Mouse (Mus musculus) erythroid progenitor cell, adult 5-6 weeks (primary cell): ENCODE measurements around the gene Bcar3. TPM values are rescaled to one million over a fixed set of nuclear protein-coding genes. Genes with fewer than 3 reads are reported as not detected.

Experiments
- ATAC-seq: replicated peaks from 2 replicates; pipeline ENCODE4 v1.8.0; 2016; ENCODE audit warnings: moderate number of reproducible peaks, mild to moderate bottlenecking, moderate TSS enrichment, inconsistent platforms; ENCODE audit not compliant: poor library complexity, low FRiP score, severe bottlenecking
- total RNA-seq, 2 experiments: library from RNA; stranded (forward) in 1 of 2; stranded (reverse) in 1 of 2; fragments of 150-400 nt in 1 of 2; fragments of 186-747, 209-891 nt in 1 of 2; gene quantifications; 2 replicates each; pipeline versions ENCODE4 v1.2.3 to v1.2.4; 2015 to 2017; ENCODE audit warnings: low replicate concordance in 2 of 2

Bcar3 gene
- total RNA-seq, 2 experiments from 2014 or later = not detected

DNA sequence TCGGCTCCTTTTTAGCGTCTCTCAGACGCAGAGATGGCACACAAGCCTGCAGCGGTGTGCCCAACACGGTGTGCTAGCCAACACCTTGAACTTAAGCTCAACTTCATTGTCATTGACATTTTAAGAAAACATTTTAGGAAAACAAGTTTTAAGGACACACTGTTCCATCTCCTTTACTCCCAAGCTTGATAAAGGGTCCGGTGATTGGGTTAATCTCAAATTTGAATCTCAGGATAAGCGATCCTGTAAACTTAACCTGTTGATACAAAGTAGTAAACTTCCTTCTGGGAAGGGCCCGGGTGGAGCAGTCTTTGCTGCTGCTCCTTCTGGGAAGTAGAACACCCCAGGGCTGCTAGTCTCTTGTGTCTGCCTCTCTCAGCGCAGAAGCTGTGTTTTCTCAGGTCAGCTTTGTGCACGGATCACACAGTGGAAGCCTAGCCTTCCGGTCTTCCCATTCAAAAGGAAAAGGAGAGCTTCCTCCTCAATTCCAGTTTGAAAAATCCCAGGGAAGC, 179.6 kb downstream of the Bcar3 start:
- no peak for ATAC-seq

DNA sequence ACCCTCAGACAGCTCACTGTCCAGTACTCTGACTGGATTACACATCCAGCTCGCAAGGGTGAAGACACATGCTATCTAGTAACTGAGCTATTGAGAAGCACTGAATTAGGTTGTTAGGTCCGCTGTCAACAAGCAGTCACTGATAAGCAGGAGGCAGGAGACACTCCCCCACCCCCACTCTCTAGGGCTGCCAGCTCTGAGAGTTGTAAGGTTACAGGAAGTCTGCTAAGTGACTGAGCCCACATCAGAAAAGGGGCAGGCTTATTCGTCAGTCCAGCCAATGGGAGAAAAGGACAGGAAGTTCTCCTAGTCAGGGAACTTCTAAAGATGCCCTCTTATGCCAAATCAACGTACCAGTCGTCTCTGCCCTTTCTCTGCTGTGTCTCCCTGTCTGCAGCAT, 180.1 kb downstream of the Bcar3 start:
- ATAC-seq = no peak

DNA sequence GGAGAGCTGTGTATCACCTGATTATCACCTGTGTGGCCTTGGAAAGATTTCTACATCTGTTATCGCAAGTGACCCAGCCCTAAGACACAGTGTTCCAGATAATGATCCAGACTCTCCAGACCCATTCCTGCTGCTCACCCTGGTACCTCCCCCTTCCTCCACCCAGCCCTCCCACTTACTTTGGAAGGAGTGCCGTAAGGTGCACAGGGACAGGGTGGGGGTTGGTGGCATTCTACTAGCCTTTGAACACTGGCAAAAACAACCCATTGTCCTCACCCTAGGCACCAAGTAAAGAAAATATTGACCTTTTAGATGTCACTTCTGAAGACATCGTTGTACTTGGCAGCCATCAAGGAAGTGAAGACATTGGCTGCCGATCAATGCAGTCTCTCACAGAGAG, 180.9 kb downstream of the Bcar3 start:
- no peak for ATAC-seq

DNA sequence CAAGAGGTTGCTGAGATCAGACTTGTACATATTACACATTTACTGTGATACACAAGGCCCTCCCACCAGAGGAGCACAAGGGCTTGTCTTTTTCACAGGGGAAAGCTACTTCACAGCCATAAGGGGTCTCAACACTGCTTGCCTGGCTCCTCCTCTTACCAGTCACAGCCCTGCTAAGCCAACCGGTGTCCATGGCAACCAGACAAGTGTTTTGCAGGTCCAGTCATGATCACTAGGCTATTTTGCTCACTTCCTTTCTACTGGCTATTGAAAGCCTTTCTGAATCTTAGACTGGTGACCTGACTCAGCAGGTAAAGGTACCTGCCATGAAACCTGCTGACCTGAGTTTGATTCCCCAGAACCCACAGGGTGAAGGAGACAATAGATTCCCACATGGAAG, 181.8 kb downstream of the Bcar3 start:
- ATAC-seq = no peak

DNA sequence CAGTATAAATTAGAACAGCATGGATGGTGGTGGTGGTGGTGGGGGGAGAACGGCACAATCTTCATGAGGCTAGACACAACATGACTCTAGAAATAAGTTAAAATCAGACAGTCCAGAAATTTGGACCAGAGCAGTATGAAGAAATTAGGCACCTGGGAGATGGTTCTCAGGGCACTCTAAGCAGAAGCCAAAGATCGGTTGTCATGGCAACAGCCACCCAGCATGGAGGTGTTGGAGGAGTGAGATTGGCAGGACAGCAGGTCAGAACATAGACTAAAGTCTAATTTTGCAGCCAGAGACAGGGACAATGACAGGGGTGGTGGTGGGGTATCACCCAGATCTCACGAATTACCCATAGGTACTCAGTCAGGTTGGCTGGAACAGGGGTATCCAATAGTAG, 182.7 kb downstream of the Bcar3 start:
- no peak for ATAC-seq

DNA sequence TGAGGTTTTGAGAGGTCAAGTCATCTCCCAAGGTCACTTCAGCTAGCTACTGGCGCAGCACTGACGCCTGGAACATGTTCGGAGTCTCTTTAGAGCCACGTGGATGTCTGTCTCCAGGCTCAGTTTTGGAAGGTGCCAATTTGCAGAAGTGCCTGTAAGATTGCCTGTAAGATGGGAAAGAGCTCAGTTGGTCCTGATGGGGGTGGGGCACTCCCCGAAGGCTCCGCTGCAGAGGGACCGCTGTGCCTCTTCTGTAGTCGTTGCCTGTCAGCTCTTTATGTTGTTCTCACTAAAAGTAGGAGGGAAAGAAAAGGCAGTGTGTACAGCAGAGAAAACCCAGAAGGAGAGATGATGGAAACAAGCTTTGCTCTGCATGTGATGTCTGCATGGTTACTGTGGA, 183.6 kb downstream of the Bcar3 start:
- no peak for ATAC-seq

DNA sequence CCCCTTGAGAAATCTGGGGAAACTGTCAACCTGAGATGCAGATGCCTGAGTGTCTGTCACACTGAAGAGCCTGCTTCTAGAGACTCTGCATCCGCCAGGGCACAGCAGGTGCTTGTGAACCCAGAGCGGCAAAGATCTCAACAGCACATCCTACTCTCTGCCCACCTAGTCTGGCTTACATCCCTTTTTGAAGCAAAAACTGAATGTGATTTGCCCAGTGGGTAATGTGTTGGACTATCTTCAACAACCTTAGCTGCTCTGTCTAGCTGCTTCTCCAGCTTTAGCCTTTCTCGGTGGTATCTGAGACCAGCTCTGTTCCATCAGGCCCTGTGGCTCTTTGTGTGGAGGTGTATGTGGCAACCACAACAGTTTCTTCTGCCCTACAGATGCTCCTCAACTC, 184.8 kb downstream of the Bcar3 start:
- no peak for ATAC-seq

DNA sequence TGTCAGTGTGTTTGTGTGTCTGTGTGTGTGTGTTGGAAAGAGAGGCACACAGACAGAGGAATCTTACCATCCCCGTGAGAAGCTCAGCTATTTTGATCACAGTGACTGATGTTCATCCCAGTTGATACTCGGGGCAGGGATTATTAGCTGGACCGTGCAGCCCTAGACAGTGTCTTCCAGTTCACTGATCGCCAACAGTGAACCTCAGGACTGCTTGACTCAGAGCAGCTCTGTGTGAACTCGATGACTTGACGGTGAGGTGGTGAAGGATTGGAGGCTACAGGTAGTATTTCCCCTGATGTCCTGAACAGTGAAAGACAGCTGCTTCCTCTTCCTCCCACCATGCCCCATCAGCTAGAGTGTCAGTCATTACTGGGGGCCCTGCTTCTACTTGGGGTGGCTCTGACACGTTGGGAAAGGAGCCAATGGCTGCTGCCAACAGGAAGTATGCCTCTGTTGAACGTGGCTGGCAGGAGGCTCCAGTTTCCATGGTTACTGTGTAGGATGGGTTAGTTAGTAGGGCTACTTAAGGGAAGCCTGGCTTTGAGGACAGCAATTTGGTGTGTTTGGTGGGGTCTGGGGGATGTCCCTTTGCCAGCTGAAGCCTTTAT, 186.2 kb downstream of the Bcar3 start:
- no peak for ATAC-seq

DNA sequence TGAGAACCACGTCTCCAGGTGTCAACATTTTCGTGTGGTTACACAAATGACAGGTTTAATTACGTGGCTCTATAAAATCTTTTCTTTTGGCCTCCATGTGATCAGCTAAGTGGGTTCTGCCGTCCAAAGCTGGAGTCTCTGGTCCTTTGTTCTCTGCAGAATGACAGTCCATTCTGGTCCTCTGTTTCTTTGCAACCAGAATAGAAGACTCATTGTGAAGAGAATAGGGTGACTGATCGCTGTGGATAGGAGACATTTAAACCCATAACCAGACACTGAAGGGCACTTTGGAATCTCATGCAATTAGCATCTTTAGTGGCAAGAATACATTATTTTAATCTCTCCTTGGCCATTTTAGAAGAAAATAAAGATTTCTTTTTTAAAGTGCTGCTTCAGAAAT, 187.1 kb downstream of the Bcar3 start:
- no peak for ATAC-seq

DNA sequence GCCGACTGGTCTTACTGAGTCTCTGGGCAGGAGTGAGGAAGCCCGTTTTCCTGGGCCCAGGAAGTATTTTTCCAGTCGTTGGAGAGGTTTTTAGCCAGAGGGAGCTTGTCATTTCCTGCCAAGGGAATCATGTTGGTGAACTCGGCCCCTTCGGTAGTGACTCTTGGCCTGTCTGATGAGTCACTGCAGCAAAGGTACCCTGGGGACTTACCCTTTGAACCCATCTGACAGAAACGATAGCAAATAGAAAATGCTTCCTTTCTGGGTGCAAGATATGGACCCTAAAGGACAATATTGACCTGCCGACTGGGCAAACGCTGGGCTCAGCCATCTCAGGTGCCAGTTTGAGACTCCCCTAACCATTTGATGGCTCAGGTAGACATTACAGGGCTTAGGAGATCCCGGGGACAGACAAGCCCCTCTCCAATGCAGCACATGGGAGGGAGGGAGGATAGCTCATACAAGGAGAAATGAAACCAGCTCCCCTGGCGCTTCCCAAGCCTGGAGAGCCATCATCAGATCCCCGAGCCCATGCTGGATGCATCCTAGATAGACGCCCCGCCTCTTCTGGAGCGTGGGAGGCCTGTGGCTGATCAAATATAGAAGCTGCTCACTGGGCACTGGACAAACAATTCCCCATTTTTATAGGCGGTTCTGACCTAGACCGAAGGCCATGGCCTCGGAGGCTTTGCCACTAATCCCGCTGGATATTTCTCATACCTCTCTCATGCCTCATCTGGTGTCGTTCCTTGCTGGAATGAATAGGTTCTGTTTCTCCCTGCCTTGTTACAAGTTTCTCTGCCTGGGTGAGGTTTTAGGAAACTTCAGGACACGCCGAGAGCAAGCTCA, 188.2 kb downstream of the Bcar3 start:
- ATAC-seq = no peak

DNA sequence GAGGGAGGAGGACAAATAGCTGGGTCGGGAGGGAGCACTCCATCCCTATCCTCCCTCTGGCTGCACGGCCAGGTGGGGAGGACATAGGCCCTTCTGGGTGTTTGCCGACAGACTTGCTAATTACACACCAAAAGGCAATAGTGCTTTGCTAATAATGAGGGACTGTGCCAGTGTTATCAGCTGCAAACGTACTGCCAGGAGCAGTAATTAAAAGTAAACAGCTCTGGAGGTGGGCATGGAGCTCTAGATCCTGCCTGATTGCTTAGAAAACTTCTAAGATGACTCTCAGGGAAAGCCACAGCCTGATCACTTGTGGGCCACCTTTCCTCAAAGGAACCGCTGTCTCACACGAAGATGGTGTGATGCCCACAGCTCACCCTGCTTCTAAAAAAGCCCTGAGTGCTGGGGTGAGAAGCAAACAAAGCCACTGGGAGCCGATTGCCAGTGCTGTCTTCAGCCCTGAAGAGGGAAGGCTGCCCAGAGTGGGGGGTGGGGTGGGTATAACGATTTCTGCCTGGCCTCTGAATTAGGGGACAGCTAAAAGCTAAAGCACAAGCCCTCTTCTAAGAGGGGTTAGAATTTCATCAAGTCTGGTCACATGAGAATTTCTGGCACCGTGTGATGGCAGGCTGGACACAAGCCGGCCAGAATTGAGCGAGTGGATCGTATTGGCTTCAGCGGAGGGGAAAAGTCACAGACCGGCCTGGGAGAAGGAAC, 189.3 kb downstream of the Bcar3 start:
- no peak for ATAC-seq

DNA sequence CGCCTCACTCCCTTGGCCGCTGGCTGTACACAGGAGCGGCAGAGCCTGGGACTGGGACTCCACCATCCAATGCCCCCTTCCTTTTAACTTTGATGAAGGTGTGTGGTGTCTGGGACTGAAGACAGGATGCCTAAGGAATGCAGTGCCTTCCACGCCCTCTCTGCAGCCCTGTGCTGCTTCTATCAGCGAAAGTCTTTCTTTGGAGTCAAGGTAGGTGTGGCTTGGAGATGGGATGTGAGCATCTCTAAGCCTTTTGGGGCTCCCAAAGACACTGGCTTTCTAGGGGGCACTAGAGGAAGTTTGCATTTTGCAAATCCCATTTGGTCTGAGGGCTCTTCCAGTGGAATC, 189.8 kb downstream of the Bcar3 start:
- ATAC-seq = no peak

DNA sequence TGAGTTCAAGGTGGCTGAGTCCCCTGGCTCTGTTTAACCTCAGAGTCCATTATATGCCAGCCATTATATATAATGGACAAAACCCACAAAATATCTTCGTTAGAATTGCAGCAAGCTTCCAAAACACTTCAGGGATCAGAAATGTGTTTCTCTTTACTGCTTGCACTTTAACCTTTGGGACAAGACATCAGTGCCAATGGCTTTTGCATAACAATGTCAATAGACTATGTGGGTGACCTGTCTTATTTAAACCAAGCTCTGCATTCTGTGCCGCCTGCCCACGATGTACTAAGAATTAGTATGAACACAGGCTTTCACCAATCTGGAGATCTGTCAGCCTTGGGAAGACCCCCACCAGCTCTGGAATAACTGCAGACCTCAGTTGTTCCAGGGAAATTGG, 190.4 kb downstream of the Bcar3 start:
- ATAC-seq = no peak

DNA sequence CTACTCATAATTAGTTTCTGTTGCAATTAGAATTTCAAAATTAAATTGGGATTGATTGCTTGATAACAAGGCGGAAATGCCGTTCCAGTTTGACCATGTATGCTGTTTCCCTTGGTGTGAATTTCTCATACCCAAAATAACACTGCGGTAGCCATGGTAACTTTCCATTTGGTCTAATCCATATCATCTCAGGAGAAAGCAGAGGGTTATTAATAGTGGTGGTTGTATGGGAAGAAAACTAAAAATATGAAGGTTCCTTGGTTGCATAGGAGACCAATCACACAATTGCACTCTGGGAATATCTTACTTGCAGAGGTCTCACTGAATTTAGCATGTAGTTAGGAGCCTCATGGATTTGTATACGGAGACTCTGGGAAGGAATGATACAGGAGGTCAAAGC, 191.8 kb downstream of the Bcar3 start:
- ATAC-seq = no peak

DNA sequence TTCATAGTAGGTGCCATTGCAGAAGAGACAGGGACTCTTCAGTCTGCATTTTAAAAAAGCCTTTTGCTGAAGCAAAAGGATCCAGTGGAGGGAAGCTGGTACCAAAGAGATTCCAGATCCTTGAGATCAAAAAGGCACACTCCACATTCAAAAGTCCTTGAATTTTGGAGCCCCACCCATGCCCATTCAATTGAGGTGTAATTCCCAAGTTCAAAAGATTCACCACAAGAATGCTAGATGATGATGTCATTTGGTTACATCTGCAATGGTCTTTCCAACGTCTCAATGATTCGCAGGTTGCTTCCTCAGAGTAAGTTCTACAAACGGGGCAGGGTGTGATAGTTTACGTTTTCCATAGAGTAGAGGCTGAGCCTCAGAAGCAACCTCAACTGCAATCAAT, 192.3 kb downstream of the Bcar3 start:
- no peak for ATAC-seq

DNA sequence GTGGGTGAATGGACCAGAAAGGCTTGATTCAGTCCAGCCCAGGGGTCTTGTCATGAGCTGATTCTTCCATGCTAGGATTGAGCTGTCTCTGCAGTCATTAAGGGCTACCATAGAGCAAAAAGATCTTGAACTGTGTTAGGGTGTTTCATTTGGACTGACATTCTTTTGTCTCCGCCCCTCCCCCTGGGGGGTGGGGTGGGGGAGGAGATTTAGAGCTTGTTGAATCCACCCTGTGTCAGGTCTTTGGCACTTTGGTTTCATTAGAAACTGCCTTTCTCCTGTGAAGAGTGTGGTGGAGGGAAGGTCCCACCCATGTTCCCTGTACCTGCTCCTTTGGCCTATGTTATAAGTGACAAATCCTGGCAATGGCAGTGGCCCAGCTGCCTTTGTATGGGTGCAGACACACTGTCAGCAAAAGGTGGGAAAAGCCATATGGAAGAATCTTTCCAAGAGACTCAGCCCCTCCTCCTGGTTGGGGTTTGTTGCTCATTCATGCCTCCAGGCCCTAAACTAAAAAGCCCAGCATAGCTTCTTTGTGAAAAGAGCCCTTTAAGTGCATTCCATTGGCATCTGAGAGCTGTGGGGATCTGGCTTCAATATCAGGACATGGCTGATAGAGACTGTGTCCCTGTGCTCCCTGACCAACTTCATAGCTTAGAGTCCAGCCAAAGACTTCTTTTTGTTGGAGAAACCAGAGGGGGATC, 194.3 kb downstream of the Bcar3 start:
- ATAC-seq = no peak

DNA sequence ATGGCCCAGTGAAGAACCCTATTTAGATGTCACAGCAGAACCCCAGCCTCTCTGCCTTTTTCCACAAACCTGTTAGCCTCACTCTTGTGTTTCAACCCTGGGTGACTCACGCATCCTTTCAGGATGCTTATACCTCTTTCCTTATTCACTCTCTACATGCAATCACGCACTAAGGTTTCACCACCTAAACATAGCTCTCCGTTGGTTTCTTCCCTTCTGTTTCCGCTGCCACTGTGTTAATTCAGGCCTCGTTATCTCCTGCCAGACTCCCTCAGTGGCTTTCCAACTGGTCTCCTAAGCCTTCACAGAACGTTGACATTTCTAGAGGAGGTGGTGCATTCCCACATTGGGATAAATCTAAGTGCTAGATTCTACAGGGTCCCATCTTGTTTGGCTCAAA, 196.6 kb downstream of the Bcar3 start:
- no peak for ATAC-seq

DNA sequence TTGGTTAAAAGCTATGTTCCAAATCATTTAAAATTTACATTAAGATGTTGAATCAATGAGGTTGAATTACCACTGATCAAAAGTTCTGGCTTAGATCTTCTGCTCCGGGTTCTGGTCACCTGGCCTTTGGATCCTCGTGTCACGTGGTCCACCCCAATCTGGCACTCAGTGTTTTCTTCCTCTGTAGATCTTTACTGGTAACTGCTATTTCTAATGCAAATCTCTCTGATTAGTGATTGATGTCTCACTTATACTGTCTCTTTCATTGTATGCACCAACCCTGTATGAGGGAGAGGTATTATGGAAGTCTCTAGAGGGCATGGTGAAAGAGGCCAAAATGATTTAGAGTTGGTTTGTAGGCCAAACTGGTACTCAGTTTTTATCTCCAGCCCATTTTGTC, 198.1 kb downstream of the Bcar3 start:
- no peak for ATAC-seq

DNA sequence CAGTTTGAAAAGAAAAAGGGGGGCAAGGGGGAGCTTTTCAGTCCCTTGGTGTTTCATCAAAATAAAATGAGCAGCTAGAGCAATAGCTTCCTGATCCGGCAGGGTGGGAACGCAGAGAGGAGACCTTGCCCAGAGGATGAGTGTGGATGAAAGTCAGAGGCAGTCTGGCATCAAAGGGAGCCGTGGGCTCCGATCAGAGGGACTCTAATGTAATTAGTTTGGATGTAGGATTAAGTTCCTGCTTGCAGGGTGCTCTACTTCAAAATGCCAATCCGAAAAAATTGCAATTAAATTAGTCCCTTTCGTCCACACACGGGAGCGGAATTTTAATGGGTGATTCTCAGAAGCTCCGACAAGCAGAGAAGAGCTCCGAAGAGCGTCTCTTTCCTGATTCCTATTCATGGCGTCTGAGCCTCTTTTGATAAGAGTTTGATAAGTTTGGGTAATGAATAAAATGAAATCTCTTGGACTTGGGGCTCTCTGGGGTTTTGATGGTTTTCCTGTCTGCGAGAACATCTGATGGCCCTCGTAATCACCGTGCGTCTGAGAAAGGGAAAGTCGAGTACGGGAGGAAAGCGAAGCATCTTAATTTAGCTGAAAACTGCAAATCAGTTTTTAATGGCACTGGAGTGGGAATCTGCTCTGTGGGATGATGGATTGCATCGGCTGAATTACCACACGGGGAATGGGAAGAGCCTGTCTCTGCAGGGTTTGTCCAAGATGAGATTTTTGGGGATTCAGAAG, 199.1 kb downstream of the Bcar3 start:
- ATAC-seq = no peak

DNA sequence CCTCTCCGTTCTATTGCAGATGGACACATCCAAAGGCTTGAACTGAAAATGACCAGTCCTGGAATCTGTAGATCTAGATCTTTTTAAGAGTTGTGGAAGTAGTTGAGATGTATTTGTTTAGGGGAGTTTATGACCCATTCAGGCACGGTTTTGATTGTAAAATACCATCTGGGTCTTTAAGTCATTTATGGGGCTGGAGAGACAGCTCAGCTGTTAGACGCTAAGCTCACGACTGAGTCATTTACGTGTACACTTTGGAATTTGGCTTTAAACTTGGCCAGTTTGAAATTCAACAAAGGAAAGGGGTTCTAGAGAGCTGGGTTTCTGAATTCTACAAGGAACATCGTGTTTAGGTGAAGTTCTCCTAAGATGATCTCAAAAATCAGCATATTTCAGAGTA, 200.8 kb downstream of the Bcar3 start:
- ATAC-seq = no peak
